Comparison of ENCODE assay signal across 16 mouse cellular contexts in genomic region chr6:11359088-11359487, GRCm38 (mm10).
"Had no signal": no experiment of that assay in that cellular context is flagged by ENCODE, and none has a peak within 500 bp of the region (broad histone marks: within the 10 kb centered on the region; RNA-seq: fewer than 3 reads in every experiment).

No protein-coding gene starts in this region.

- DNase-seq: kidney, adult 9 months; kidney, postnatal 36 days; layer of hippocampus, adult 9-11 months; layer of hippocampus, postnatal 36 days; lung, adult 18-20 months; lung, postnatal 36 days; retina, postnatal 1 day; right cerebral cortex, postnatal 4 days; spleen, adult 18-20 months; thymus, adult 2 months; thymus, postnatal 25 days had no signal

- H3K27ac ChIP-seq: kidney, postnatal 0 days; limb, embryonic 13.5 days; liver, embryonic 14.5 days; neural tube, embryonic 13.5 days had no signal

- H3K4me1 ChIP-seq: limb, embryonic 13.5 days; neural tube, embryonic 13.5 days had no signal

- H3K36me3 ChIP-seq: limb, embryonic 13.5 days; neural tube, embryonic 13.5 days had no signal

- H3K4me3 ChIP-seq: limb, embryonic 13.5 days; neural tube, embryonic 13.5 days had no signal

- H3K4me2 ChIP-seq: limb, embryonic 13.5 days; neural tube, embryonic 13.5 days had no signal

- H3K27me3 ChIP-seq: limb, embryonic 13.5 days; neural tube, embryonic 13.5 days had no signal

- ATAC-seq: lung, postnatal 0 days had no signal

- H3K9ac ChIP-seq: limb, embryonic 13.5 days; liver, embryonic 14.5 days; neural tube, embryonic 13.5 days had no signal

- H3K9me3 ChIP-seq: limb, embryonic 13.5 days; neural tube, embryonic 13.5 days had no signal
